Mouse (Mus musculus): ENCODE data around the gene Card9.

- TF ChIP-seq CTCF (IDR thresholded peaks at IDR 0.05; ENCODE audit: low read depth, low read length) (no peak), EP300 (IDR thresholded peaks at IDR 0.05; ENCODE audit: insufficient read depth, low read depth, low read length) (no peak)
Measured at GRCm38 (mm10) chr2:26306702-26307101, 54.0 kb downstream of the Card9 start.
